Mouse (Mus musculus) 416B (cell line): ENCODE results near the gene Gm42742.

Experiments
- DNase-seq: peaks from one replicate; pipeline ENCODE4 v3.0.0; 2011; ENCODE audit warnings: low read depth

Gene Gm42742

GRCm38 (mm10) chr7:127020031-127020430 is 866 bp downstream of the Gm42742 start:
- no peak for DNase-seq

- no peak for DNase-seq
These were observed 1.5 kb downstream of the Gm42742 start for GRCm38 (mm10) chr7:127019306-127019960.

GRCm38 (mm10) chr7:127018416-127019305 is 2.2 kb downstream of the Gm42742 start:
- DNase-seq, result no peak

GRCm38 (mm10) chr7:127017950-127018345 is 2.9 kb downstream of the Gm42742 start:
- DNase-seq, result no peak

- DNase-seq, result peak; percentile 100
These were observed 3.6 kb downstream of the Gm42742 start, which contains the start of gene Pagr1a for GRCm38 (mm10) chr7:127016971-127017949. Gene Pagr1a (minus strand): TSS chr7:127017352.

GRCm38 (mm10) chr7:127016486-127016938 is 4.4 kb downstream of the Gm42742 start:
- no peak for DNase-seq

- DNase-seq, result no peak
These were observed 4.6 kb downstream of the Gm42742 start, which contains the start of gene Pagr1b for GRCm38 (mm10) chr7:127016481-127016485. Gene Pagr1b (minus strand): TSS chr7:127016484.

- peak; percentile 92 for DNase-seq
These were observed 4.8 kb downstream of the Gm42742 start for GRCm38 (mm10) chr7:127016081-127016480.

GRCm38 (mm10) chr7:127014993-127015392 is 5.9 kb downstream of the Gm42742 start:
- no peak for DNase-seq

- DNase-seq, result peak; percentile 79
These were observed 6.6 kb downstream of the Gm42742 start, which contains the start of gene Mvp for GRCm38 (mm10) chr7:127014320-127014719. Gene Mvp (minus strand): TSS chr7:127014621.

- DNase-seq, result no peak
These were observed 7.5 kb downstream of the Gm42742 start for GRCm38 (mm10) chr7:127013385-127013784.

GRCm38 (mm10) chr7:127012845-127013244 is 8.1 kb downstream of the Gm42742 start:
- DNase-seq, result no peak

GRCm38 (mm10) chr7:127012374-127012773 is 8.5 kb downstream of the Gm42742 start:
- DNase-seq, result no peak

- no peak for DNase-seq
These were observed 9.2 kb downstream of the Gm42742 start for GRCm38 (mm10) chr7:127011717-127012116.

- DNase-seq, result peak; percentile 32
These were observed 9.8 kb downstream of the Gm42742 start for GRCm38 (mm10) chr7:127011051-127011450.

GRCm38 (mm10) chr7:127009307-127010085 is 11.4 kb downstream of the Gm42742 start:
- no peak for DNase-seq

- DNase-seq, result peak; percentile 93
These were observed 12.5 kb downstream of the Gm42742 start for GRCm38 (mm10) chr7:127008239-127009019.

- no peak for DNase-seq
These were observed 13.4 kb downstream of the Gm42742 start for GRCm38 (mm10) chr7:127007313-127008024.

- DNase-seq, result no peak
These were observed 16.6 kb downstream of the Gm42742 start for GRCm38 (mm10) chr7:127004122-127004875.
